Mouse (Mus musculus) lung, postnatal 0 days (tissue): ENCODE data around the gene Bach2.

Experiments used
- CTCF ChIP-seq: IDR thresholded peaks from 2 replicates; pipeline ENCODE4 v1.5.1; 2016; ENCODE audit warnings: antibody characterized with exemption, mild to moderate bottlenecking
- EP300 ChIP-seq: IDR thresholded peaks from 2 replicates; pipeline ENCODE4 v1.6.1; 2016; ENCODE audit warnings: antibody characterized with exemption, mild to moderate bottlenecking, control low read depth

- no peak for TF ChIP-seq CTCF
- no peak for TF ChIP-seq EP300
These were observed 188.4 kb downstream of the Bach2 start for GRCm38 (mm10) chr4:32426779-32427577.
